Mouse (Mus musculus) cerebellum, adult 18-20 months (tissue): ENCODE data around the gene Agap2.
"Not testable (repeated sequence)": the region's sequence is repeated elsewhere in the genome, so short reads cannot be mapped to it uniquely, and the experiment has no call there.

ENCODE experiments used
- DNase-seq, 2 experiments: peaks; one replicate each; pipeline ENCODE4 v3.0.0; 2021

Agap2 gene

DNA sequence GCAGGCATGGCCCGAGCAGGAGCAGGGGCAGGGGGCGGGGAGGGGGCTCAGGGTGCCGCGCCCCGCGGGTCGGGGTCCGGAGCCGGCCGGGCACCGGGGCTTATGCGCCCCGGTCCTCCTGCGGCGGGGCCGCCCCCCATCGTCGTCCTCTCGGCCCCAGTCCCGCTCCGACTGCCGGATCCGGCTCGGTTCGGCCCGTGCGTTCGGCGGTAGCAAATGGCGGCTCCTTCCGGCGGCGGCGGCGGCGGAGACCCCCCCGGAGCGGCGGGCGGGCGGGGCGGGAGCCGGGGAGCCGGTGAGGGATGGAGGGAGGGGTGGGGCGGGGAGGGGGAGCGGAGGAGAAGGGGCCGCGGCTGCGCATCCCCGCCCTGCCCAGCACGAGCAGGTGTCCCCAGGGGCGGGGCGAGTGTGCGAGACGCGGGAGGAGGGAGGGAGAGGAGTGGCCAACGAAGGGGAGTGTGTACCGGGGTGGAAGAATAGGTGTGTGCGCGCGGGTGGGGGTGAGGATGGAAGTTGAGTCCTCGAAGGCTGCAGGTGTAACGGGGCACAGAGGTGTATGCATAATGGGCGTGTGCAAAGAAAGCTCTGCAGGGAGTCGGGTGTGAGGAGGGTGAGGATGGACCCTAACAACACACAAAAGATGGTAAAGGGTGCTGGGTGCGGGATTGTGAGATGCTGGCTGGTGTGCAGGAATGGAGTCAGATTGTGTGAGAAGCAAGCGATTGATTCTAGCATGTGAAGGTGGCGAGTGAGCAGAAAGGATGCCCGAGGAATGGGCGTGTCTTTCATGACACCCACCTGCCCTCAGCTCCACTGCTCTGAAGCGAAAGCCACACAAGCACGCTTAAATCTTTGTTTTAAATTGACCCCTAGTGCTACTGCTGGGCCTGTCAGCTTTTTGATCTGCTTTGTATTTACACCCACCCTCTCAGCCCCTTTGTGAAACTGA, 14.8 kb upstream of the Agap2 start, which contains the start of gene March9:
March9 (minus strand) TSS at position 217 of the 949 bp plus-strand sequence.
- DNase-seq: peak; percentile 89 to 95

DNA sequence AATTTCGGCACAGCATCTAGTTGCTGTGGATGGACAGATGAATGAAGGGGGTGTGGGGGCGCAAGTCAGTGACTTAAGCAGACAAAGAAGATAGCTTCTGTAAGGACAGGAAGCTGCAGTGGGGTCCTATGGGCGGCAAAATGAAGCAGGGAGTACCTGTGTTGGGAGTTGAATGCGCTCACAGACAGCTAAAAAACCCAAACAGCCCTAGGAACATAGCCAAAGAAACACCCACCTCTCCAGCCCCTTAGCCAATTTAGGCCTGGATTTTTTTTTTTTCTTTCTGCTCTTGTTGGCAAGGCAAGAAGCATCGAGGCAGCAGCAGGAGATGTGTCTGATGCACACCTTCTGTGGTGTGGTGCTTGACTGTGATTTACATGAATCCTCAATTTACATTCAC, 14.0 kb upstream of the Agap2 start:
- DNase-seq: no peak

- no peak for DNase-seq
Measured at GRCm38 (mm10) chr10:127061513-127061912, 13.6 kb upstream of the Agap2 start.

DNA sequence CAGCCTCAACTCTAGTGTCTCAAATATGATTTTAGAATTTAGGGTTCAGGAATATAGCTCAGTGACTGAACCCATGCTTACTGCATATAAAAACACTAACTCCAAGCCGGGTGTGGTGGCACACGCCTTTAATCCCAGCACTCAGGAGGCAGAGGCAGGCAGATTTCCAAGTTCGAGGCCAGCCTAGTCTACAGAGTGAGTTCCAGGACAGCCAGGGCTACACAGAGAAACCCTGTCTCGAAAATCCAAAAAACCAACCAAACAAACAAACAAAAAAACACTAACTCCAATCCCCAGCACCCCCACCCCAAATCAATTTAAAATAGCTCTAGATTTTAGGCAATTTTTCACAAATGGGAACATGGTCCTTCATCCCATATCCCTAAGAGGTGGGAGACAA, 13.0 kb upstream of the Agap2 start:
- not testable (repeated sequence) for DNase-seq

GRCm38 (mm10) chr10:127062503-127062902, 12.6 kb upstream of the Agap2 start:
- no peak for DNase-seq

DNA sequence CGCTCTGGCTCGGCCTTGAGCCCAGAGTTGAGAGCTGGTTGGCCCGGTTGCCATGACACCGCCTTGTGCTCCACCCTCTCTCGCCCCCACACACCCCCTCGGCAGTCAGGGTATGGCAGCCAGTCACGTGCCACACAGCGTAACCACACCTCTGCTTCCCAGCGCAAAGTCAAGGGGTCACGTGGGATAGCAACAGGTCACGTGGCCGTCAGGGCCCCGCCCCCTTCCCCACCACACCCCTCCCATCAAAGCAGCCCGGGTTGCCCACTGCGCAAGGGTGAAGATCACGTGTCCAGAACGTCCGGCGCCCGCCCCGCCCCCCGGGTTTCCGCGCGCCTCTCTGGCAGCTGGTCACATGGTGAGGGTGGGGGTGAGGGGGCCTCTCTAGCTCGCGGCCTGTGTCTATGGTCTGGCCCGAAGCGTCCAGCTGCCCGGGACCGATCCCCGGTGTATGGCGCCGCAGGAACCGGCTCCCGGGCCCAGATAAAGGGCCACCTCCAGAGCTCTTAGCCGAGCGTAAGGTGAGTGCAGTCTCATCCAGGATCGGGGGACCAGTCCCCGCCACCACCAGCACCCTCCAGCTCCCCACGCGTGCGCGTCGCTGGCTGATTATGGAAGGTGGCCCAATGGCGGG, 11.7 kb upstream of the Agap2 start, which contains the start of gene Cdk4:
Cdk4 (plus strand) TSS at position 296 of the 634 bp plus-strand sequence.
- DNase-seq: peak; percentile 99

DNA sequence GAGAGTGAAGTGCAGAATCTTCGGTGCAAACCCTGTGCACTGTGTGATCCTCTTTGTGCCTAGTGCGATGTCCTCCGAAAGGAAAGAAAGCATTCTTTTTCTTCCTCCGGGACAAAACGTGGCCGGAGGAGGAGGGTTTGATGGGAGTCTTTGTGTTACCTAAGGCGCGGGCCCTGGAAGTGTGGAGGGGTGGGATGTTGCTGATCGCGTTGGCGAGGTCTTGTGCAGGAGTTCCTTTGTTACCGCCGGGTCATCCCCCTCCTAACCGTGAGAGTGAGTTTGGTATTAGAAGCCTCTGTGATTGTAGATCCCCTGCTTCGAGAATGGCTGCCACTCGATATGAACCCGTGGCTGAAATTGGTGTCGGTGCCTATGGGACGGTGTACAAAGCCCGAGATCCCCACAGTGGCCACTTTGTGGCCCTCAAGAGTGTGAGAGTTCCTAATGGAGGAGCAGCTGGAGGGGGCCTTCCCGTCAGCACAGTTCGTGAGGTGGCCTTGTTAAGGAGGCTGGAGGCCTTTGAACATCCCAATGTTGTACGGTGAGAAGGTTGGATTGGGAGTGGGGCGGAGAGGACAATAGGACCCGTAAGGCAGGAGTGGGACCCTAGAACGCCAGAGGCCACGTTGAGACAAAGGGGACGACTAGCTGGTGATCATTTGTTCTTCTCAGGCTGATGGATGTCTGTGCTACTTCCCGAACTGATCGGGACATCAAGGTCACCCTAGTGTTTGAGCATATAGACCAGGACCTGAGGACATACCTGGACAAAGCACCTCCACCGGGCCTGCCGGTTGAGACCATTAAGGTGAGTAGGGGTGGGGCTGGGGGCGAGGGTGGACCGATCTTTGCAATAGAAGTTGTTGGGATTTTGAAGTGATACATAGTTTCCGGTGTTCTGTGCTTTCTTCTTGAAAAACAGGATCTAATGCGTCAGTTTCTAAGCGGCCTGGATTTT, 10.9 kb upstream of the Agap2 start:
- peak in 1 of 2 experiments; percentile 41 for DNase-seq

DNA sequence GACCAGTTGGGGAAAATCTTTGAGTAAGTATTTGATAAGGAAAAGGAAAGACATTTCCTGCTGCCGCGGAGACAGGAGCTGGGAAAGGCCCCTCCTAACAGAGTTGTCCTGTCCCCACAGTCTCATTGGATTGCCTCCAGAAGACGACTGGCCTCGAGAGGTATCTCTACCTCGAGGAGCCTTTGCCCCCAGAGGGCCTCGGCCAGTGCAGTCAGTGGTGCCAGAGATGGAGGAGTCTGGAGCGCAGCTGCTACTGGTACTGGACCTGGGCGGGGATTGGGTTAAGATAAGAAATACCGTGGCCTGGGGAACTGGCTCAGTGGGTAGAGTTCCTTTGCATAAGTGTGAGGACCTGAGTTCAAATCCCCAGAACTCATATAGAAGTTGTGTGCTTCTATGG, 9.1 kb upstream of the Agap2 start:
- DNase-seq: no peak

DNA sequence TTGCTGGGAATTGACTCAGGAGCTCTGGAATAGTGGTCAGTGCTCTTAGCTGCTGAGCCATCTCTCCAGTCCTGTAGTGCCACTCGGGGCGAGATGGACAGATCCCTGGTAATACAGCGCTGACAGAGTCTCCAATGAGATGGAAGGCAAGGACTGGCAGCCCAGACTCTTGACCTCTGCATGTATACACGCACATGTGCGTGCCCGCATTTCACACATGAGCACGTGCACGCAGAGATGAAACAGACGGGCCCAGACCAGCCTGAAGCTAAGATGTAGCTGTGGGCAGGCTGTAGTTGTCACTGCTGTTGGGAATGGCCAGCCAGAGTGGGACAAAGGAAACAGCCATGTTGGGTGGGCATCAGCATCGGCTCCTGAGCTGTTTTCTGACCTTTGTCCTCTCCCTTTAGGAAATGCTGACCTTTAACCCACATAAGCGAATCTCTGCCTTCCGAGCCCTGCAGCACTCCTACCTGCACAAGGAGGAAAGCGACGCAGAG, 8.5 kb upstream of the Agap2 start:
- no peak for DNase-seq

DNA sequence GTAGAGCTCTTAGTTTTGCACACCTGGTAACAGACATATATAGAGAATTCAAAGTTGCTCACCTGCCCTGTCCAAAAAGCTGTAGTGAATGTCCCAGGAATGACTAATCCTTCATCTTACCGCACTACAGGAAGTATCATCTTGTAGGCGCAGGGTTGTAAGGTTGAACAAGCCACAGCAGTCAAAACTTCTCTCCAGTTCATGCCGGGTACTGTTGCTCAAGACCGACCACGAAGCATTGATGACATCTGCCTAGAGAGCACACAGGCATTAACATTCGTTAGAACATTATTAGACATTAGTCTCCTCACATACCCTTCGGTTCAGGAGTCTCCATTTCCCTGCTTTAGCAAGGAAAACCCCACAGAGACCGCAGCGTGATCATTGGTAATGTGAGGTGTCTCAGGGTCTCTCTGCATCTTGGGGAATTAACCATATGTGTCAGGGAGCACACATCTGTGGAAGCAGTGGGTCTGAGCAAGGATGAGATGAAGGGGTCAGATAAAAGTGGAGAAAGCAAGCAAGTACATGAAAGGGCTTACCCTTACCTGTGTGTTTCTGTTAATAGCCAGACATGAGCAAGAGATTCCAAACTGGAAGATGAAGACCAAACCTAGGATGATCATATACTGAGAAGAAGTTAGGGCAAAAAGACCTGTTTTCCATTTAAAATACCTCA, 6.6 kb upstream of the Agap2 start:
- no peak for DNase-seq

DNA sequence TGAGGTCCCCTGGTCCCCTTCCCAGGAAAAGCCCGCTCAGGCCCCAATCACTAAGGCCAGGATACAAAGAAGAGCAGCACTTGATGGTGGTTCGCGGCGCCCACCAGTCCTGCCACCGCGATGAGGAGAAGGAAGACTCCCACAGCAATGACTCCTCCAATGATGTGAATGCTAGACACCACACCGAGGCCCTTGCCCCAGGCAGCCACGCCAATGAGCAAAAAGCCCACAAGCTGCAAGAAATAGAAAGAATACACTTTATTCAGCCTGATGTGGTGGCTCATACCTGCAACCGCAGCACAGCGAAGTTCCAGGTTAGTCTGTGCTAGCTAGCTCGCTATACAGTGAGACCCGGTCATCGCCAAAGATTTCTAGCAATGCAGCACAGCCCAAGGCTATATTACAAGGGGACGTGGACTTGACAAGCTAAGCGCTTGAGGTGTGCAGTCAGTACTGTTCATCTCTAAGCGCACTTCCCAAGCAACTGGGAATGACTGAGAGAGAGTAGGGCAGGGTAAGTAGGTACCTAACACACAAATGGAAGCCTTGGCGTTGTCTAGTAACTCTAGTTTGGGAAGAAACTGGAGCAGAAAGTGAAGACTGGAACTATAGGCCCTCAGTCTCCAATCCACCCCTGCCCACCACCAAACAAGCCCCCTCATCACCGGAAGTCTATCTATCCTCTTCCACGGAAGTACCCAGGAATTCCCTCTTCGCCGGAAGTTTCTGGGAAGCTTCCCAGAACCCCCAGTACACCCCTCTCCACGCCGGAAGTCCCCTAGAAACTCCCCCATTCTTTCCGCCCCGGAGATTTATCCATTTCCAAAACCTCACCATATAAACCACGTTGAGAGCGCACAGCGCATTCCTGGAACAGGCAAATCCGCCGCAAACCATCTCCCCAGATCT, 5.5 kb upstream of the Agap2 start:
- DNase-seq: peak in 1 of 2 experiments; percentile 33

DNA sequence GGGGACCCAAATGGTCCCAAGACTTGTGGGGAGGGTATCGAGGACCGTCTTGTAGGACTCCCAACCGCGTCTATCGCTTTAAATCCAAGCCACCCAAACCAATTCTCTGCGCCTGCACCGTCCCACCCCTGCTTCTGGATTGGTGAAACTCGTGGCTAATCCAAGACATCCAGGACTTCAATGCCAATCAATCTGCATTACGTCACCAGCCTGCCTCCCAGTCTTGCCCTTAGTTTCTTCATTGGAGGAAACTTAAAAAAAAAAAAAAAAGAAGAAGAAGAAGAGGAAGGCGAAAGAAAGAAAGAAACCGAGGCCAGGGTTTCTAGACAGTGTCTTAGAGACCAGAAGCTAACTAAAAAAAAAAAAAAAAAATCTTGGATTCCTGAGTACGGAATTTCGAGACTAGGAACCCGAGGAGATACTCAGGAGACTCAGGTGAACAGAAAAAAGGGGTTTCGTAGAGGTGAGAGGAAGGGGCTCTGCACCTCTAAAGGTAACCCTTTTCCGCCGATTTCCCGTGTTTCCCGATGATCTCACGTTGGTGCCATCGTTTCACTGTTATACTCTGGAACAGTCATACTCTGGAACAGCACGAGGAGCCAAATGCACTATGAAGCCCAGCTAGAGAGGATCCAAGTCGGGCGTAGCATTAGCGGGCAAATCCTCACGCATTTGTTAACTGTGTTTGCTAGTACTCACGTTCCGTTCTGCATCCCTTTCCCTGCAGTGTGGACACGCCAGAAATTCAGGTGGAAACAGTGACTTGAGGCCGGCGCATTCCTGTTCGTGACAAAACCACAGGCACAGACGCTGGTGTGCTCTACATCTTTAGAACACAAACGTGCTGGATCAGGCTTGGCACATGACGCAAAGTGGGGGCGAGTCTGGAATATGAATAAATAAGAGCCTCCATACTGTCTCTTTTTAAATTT, 4.6 kb upstream of the Agap2 start, which contains the start of gene Tspan31:
Tspan31 (minus strand) TSS at position 75 of the 932 bp plus-strand sequence.
- DNase-seq: peak; percentile 88 to 97

GRCm38 (mm10) chr10:127071203-127071602, 3.9 kb upstream of the Agap2 start:
- DNase-seq: no peak

DNA sequence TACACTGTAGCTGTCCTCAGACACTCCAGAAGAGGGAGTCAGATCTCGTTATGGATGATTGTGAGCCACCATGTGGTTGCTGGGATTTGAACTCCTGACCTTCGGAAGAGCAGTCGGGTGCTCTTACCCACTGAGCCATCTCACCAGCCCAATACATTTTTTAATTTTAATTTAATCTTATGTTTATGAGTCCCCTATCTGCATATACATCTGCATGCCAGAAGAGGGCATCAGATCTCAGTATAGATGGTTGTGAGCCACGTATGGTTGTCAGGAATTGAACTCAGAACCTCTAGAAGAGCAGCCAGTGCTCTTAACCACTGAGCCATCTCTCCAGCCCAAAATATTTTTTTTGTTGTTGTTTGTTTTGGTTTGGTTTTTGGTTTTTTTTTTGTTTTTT, 2.8 kb upstream of the Agap2 start:
- not testable (repeated sequence) for DNase-seq

DNA sequence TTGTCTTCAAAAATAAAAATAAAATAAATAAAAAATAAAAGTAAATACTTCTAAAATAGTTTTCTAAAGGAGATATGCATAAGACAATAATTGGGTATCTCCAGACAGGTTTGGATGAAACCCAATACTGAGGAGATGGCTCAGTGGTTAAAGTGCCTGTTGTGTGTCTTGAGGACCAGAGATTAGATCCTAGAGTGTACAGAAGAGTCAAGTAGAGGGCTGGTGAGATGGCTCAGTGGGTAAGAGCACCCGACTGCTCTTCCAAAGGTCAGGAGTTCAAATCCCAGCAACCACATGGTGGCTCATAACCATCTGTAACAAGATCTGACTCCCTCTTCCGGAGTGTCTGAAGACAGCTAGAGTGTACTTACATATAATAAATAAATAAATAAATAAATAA, 2.1 kb upstream of the Agap2 start:
- not testable (repeated sequence) for DNase-seq

GRCm38 (mm10) chr10:127073981-127074380, 1.1 kb upstream of the Agap2 start:
- no peak for DNase-seq

GRCm38 (mm10) chr10:127075651-127076050, 567 bp downstream of the Agap2 start:
- DNase-seq: no peak

GRCm38 (mm10) chr10:127076082-127076481, 998 bp downstream of the Agap2 start:
- DNase-seq: no peak

GRCm38 (mm10) chr10:127077515-127077914, 2.4 kb downstream of the Agap2 start:
- no peak for DNase-seq
